In genomic region chr13:49252746-49253145, GRCm38 (mm10) we compare ENCODE assay signal across 19 mouse cellular contexts. TPM values are rescaled to one million over a fixed set of nuclear protein-coding genes. Genes with fewer than 3 reads are reported as not detected.
DNase-seq lines count a peak whose midpoint lies in the region; TF ChIP-seq lines count a peak whose summit lies in the region.
"Had no signal": no experiment of that assay in that cellular context is flagged by ENCODE, and none has a peak within 500 bp of the region (broad histone marks: within the 10 kb centered on the region; RNA-seq: fewer than 3 reads in every experiment).

No protein-coding gene starts in this region.

- 22% methylated on average over 13 of the region's 13 CpGs for WGBS in bone marrow, adult 2 months
- WGBS in macrophage (ENCODE audit: missing documents) = 19% methylated on average over 13 of the region's 13 CpGs

- no peaks in the 10 kb centered on the region for H3K36me3 ChIP-seq in macrophage (ENCODE audit: inconsistent target)
- H3K36me3 ChIP-seq: forebrain, embryonic 15.5 days; G1E; liver, embryonic 12.5 days had no signal

- no peak for TF ChIP-seq POLR2A in bone marrow, adult 2 months (IDR thresholded peaks at IDR 0.05; ENCODE audit: borderline replicate concordance, control insufficient read depth, low read depth, low read length)

- peaks cover 2% of the 10 kb centered on the region; the same call in 1 of the 2 replicates for H3K79me2 ChIP-seq in macrophage (ENCODE audit: inconsistent target)

- no peak overlapping the region for H3K4me3 ChIP-seq in bone marrow, adult 2 months (replicated peaks; ENCODE audit: control insufficient read depth, low read depth, low read length)
- H3K4me3 ChIP-seq in macrophage (ENCODE audit: inconsistent target) = no peak overlapping the region
- H3K4me3 ChIP-seq: forebrain, embryonic 15.5 days; liver, embryonic 12.5 days had no signal

- H3K27ac ChIP-seq in bone marrow, adult 2 months (ENCODE audit: control insufficient read depth, insufficient read depth, low read depth, low read length, poor library complexity) = peak overlapping the region; percentile 67
- H3K27ac ChIP-seq in macrophage = peak overlapping the region; percentile 93
- H3K27ac ChIP-seq: forebrain, embryonic 15.5 days; hindbrain, postnatal 0 days; liver, embryonic 12.5 days had no signal

- DNase-seq in layer of hippocampus, adult 18-20 months (ENCODE audit: low spot score in 2 of 2) = peak; percentile 17 to 51
- DNase-seq in layer of hippocampus, postnatal 36 days = no peak
- DNase-seq in 3T3-L1 (ENCODE audit: low read depth, low spot score) = peak; percentile 16
- DNase-seq in adrenal gland, postnatal 14 days = no peak
- DNase-seq in spleen, postnatal 14 days (ENCODE audit: low spot score in 2 of 2) = no peak
- DNase-seq: adrenal gland, adult 8-10 months; cerebellum, postnatal 10 days; embryo, embryonic 11 days; gastrocnemius, postnatal 36 days; heart, postnatal 36 days; kidney, adult 18-20 months; kidney, postnatal 14 days; thymus, postnatal 25 days had no signal

- peaks cover 13% of the 10 kb centered on the region for H3K4me1 ChIP-seq in bone marrow, adult 2 months (ENCODE audit: control insufficient read depth, insufficient read depth, low read length)

- TF ChIP-seq CTCF in bone marrow, adult 2 months (IDR thresholded peaks at IDR 0.05; ENCODE audit: control insufficient read depth, insufficient read depth, low read length) = no peak

RNA-seq across cellular contexts. Expression of gene Susd3, which starts 4.2 kb away (rescaled TPM):
- total RNA-seq in layer of hippocampus, adult 18-20 months (2021) = 1 to 10 TPM; 1.9 to 2.2 TPM
- 1 to 10 TPM; 2.5 to 2.6 TPM for total RNA-seq in layer of hippocampus, postnatal 36 days (2021)
- 3.0 and 10.2 TPM in 2 replicates for polyA plus RNA-seq in bone marrow, adult 2 months (2011; ENCODE audit: insufficient read depth, insufficient read length, low replicate concordance, missing spikeins)
- 10 to 100 TPM in 13 of 26 experiments, 1 to 10 TPM in 13; 1.5 to 48.4 (median 10.7) TPM for total RNA-seq in macrophage (2018; cell fraction: chromatin; rRNA removed)
- total RNA-seq in macrophage (2018; cell fraction: cytosol; rRNA removed) = 10 to 100 TPM; 10.5 to 38.8 (median 20.5) TPM
- total RNA-seq in macrophage (2018; cell fraction: nucleus; rRNA removed) = 10 to 100 TPM in 15 of 26 experiments, 1 to 10 TPM in 11; 3.7 to 42.9 (median 10.8) TPM
- polyA plus RNA-seq in macrophage (2018) = 17.9 to 41.2 TPM (median 39.0 TPM) in 3 replicates
- 0.70 and 3.6 TPM in 2 replicates for total RNA-seq in adrenal gland, postnatal 14 days (2021)

RNA-seq across cellular contexts. Expression of gene Card19, which starts 36.9 kb away (rescaled TPM):
- 10 to 100 TPM; 11.8 to 13.0 TPM for total RNA-seq in layer of hippocampus, adult 18-20 months (2021)
- total RNA-seq in layer of hippocampus, postnatal 36 days (2021) = 10 to 100 TPM; 13.9 to 15.0 TPM
- polyA plus RNA-seq in bone marrow, adult 2 months (2011; ENCODE audit: insufficient read depth, insufficient read length, low replicate concordance, missing spikeins) = 27.5 and 41.1 TPM in 2 replicates
- total RNA-seq in macrophage (2018; cell fraction: chromatin; rRNA removed) = 100 to 1,000 TPM in 16 of 26 experiments, 10 to 100 TPM in 10; 39.0 to 263 (median 106) TPM
- total RNA-seq in macrophage (2018; cell fraction: cytosol; rRNA removed) = 100 to 1,000 TPM in 24 of 26 experiments, 10 to 100 TPM in 2; 89.0 to 237 (median 139) TPM
- 100 to 1,000 TPM in 13 of 26 experiments, 10 to 100 TPM in 13; 48.7 to 301 (median 97.5) TPM for total RNA-seq in macrophage (2018; cell fraction: nucleus; rRNA removed)
- 133 to 174 TPM (median 144 TPM) in 3 replicates for polyA plus RNA-seq in macrophage (2018)
- total RNA-seq in adrenal gland, postnatal 14 days (2021) = 60.3 and 60.6 TPM in 2 replicates

Comparison
In these comparisons a context has a peak if more than half of its experiments do, and no peak if none do; other contexts are left out.
1. DNase-seq: peak in layer of hippocampus, adult 18-20 months (2 of 2) and 3T3-L1 (single experiment); none in layer of hippocampus, postnatal 36 days (0 of 2), adrenal gland, postnatal 14 days (single experiment) and spleen, postnatal 14 days (0 of 2).